Mouse (Mus musculus): ENCODE results near the gene Plcxd3. TPM values are rescaled to one million over a fixed set of nuclear protein-coding genes. Genes with fewer than 3 reads are reported as not detected.
"Not testable (repeated sequence)": the region's sequence is repeated elsewhere in the genome, so short reads cannot be mapped to it uniquely, and the experiment has no call there.

Plcxd3 gene
- total RNA-seq, 2 experiments from 2014 or later: not detected

DNA sequence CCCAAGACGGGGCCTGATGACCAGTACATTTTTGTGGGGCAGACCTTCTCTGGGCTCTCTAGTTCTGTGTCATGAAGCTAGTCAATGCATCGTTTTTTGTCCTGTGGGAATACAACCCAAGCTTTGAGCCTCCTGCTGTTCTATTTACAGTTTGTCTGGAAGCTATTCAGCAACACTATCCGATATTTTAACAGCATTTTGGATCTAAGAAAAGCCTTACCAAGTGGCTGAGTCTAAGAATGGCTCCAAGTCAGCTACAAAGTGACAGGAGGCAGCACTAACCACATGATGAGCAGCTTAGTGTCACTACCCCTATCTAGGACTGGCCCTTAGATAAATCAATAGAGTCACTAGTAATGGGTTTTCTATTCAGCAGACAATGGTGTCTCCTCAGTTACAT, 149.3 kb downstream of the Plcxd3 start:
- ATAC-seq (replicated peaks; ENCODE audit: low FRiP score, poor library complexity, severe bottlenecking): no peak

DNA sequence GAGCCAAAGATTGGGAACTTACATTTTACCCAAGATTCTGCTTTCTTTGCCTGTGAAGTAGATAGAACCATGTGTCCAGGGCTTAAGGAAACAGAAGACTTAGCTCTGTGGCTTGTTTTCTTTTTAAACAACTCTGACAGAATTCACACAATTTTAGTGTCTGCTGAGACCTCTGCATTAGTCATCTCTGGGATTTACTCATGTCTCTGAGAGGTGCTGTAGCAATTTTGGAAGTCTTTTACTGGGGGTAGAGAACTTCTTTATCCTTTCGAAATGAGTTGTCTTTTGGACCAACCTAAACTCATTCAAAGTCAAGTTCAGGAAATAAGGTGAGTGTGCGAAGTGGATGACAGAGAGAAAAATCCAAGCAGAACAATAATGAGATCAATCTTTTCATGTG, 158.4 kb downstream of the Plcxd3 start:
- no peak for ATAC-seq (replicated peaks; ENCODE audit: low FRiP score, poor library complexity, severe bottlenecking)

DNA sequence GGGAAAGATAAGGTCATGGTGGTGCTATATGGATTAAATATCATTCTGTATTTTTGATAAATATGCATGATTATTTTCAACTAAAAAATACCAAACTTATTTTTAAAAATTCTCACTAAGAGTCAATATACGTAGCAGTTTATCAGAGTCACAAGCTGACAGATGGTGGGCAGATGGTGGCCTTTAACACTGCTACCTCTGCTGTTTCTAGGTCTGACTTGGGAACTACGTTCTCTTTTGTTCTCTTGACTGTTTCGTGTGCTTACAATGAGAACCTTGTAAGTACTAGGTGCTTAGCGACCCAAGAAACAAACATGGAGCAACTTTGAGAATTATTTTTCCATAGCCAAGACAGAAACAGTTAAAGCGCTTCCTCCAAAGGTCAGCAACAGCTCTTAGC, 183.8 kb downstream of the Plcxd3 start:
- ATAC-seq (replicated peaks; ENCODE audit: low FRiP score, poor library complexity, severe bottlenecking): no peak

DNA sequence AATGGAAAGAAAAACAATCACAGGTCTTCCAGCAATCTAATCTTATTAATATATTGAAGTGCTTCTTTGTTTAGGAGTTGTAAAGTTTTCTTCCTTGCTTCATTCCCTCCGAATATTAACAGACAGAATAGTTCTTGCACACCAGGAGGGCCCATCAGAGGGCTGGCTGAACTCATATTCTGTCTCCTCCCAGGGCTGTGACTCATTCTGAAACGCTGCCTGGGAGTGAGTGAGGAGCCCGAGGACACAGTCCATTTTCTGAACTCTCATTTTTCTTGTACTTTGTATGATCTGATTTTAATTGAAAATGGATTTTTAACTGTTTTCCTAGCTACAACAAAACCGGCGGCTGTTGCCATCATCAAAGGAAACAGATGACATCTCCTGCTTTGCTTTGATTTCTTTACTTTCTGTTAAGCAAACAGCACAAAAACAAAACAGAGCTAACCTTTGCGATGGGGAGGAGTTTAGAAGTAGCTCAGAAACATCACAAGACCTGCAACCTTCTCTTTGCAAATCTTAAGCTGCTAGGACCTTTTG, 186.2 kb downstream of the Plcxd3 start:
- no peak for ATAC-seq (replicated peaks; ENCODE audit: low FRiP score, poor library complexity, severe bottlenecking)

DNA sequence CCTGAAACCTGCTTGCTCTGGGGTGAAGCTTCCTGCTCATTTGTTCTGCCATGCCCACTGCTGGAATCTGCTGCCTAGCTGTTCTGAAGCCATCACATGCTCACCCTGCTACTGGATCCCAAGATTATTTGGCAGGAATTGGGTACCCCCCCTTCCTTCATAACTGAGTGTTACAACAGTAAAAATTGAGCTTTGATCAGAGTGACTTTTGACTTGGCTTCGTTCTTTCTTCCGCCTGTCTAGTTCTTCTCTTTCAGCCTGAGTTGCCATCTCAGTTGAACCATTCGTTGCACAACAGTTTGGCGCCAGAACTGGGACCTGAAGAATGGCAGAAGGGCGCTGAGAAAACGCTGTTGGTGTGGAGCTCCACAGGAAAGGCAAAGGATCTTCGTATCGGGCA, 220.2 kb downstream of the Plcxd3 start:
- not testable (repeated sequence) for ATAC-seq (replicated peaks; ENCODE audit: low FRiP score, poor library complexity, severe bottlenecking)

- ATAC-seq (replicated peaks; ENCODE audit: low FRiP score, poor library complexity, severe bottlenecking): not testable (repeated sequence)
Measured at GRCm38 (mm10) chr15:4598661-4599060, 223.4 kb downstream of the Plcxd3 start.

GRCm38 (mm10) chr15:4599331-4599730, 224.0 kb downstream of the Plcxd3 start:
- not testable (repeated sequence) for ATAC-seq (replicated peaks; ENCODE audit: low FRiP score, poor library complexity, severe bottlenecking)

GRCm38 (mm10) chr15:4605630-4606029, 230.3 kb downstream of the Plcxd3 start:
- no peak for ATAC-seq (replicated peaks; ENCODE audit: low FRiP score, poor library complexity, severe bottlenecking)
